Mouse (Mus musculus): Measurements from ENCODE around the gene Rrp12. TPM values are rescaled to one million over a fixed set of nuclear protein-coding genes. Genes with fewer than 3 reads are reported as not detected.

The Rrp12 gene
- total RNA-seq, 2 experiments from 2014 or later, result 33.4 to 34.2 TPM

GRCm38 (mm10) chr19:41852423-41852822, 43.5 kb downstream of the Rrp12 start:
- no peak for DNase-seq (ENCODE audit: low spot score in 2 of 2)
- Histone ChIP-seq H3K27ac (no peak overlapping the region), H3K4me3 (no peak overlapping the region)
- TF ChIP-seq CTCF (conservative IDR thresholded peaks at IDR 0.05), result no peak

DNA sequence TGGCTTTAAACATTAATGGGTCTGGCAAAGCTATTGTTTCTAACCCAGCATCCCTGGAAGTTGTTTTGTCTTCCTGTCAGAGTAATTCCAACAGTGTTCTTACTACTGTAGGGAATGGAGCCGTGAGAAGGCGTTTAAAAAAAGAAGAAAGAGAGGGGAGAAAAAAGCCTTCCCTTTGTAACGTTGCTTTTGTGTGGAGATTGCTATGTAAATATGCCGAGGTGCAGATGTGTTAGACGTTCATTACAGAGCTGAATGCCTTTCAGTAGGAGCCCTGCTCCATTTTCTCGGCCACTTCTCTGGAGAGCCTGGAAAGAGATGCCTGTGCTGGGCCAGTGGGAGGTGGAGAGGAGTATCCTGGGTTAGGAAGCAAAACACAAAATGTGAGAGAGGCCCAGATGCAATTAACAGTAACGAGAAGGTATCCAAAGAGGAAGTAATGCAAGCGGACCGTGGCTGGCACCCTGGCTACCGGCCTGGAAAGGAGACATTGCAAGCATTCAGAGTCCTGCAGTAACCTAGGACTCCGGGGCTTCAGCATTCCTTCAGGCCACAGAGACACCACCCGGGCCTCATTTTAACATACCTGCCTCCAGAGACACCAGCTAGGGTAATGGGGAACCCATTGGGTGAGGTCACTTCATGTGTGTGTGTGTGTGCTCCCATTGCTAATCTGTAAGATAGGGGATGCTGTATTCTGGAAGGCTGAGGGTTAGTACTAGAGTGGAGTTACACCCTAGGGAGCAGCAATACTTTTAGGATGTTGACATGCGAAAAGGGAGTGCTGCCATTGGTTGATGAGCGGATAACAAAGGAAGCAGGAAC, 45.0 kb downstream of the Rrp12 start:
- DNase-seq (ENCODE audit: low spot score in 2 of 2), result no peak
- TF ChIP-seq CTCF (conservative IDR thresholded peaks at IDR 0.05), result no peak
- H3K4me3 ChIP-seq, result no peak overlapping the region
- no peak overlapping the region for H3K27ac ChIP-seq

GRCm38 (mm10) chr19:41850021-41850718, 45.8 kb downstream of the Rrp12 start:
- no peak for TF ChIP-seq CTCF (conservative IDR thresholded peaks at IDR 0.05)
- Histone ChIP-seq H3K4me3 (no peak overlapping the region), H3K27ac (no peak overlapping the region)
- DNase-seq (ENCODE audit: low spot score in 2 of 2), result no peak

- no peak for TF ChIP-seq CTCF (conservative IDR thresholded peaks at IDR 0.05)
- peak; percentile 81 to 84 for DNase-seq (ENCODE audit: low spot score in 2 of 2)
- Histone ChIP-seq H3K27ac (peak within 1 kb of the TSS; percentile 98), H3K4me3 (peak within 1 kb of the TSS; percentile 64)
Measured at GRCm38 (mm10) chr19:41847992-41848851, 47.8 kb downstream of the Rrp12 start, which contains the start of gene Frat2. Frat2 (minus strand) TSS chr19:41848132.

- H3K27ac ChIP-seq, result peak overlapping the region; percentile 98
- H3K4me3 ChIP-seq, result peak overlapping the region; percentile 64
- peak in 1 of 2 experiments; percentile 39 for DNase-seq (ENCODE audit: low spot score in 2 of 2)
Measured at GRCm38 (mm10) chr19:41847614-41847991, 48.4 kb downstream of the Rrp12 start.

GRCm38 (mm10) chr19:41847091-41847581, 48.8 kb downstream of the Rrp12 start:
- peak in 1 of 2 experiments; percentile 34 for DNase-seq (ENCODE audit: low spot score in 2 of 2)
- no peak for TF ChIP-seq CTCF (conservative IDR thresholded peaks at IDR 0.05)
- Histone ChIP-seq H3K27ac (peak overlapping the region; percentile 98), H3K4me3 (peak overlapping the region; percentile 64)

DNA sequence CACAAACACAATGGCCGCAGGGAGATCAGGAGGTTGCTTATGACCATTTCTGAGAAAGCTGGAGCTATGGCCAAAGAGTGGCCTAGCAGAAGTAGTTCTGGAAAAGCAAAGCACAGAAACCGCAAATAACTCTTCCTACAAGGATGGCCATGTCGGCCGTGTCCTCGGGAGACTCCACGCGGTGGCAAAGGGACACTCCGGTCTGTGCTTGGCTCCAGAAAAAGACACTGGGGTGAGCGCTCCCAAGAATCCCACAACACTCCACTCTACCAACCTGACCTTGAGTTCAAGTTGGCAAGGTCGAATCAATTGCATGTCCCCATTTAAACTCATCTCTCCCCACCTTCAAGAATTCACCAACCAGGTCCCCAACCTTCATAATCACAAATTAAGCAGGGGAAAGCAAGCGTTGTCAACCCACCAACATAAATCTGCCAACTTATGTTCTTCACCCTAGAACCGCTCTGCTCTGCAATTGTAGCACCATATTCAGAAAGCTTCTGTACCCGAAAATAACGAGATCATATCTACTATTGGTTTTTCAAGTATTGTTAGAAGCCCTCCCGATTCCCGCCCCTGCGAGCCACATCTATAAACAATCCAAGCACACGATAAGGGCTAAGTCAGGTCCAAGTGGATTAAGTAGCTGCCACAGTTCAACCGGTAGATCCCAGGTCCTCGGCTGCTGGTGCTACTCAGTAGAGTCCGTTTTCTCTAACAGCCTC, 49.4 kb downstream of the Rrp12 start:
- peak overlapping the region; percentile 98 for H3K27ac ChIP-seq
- peak overlapping the region; percentile 64 for H3K4me3 ChIP-seq
- DNase-seq (ENCODE audit: low spot score in 2 of 2), result no peak
- TF ChIP-seq CTCF (conservative IDR thresholded peaks at IDR 0.05), result peak; percentile 36

GRCm38 (mm10) chr19:41844345-41844744, 51.6 kb downstream of the Rrp12 start:
- Histone ChIP-seq H3K4me3 (no peak overlapping the region), H3K27ac (no peak overlapping the region)
- DNase-seq (ENCODE audit: low spot score in 2 of 2), result no peak
- TF ChIP-seq CTCF (conservative IDR thresholded peaks at IDR 0.05), result peak; percentile 57

DNA sequence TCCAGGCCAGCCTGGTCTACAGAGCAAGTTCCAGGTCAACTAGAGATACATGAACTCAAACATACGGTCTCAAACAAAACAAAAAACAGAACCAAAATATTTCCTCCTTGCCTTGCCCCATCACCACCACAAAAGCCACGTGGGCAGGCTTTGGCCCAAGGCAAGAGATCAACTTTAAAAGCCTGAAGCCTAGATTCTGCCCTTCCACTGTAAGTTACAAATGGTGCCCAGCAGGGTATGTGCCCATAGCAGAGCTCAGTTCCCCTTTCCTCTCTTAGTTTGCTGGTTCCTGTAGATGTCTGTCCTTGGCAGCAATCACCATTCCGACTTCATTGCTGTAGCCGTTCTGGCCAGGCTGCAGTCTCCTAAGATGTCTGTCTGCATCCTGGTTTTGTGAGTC, 53.3 kb downstream of the Rrp12 start:
- no peak for TF ChIP-seq CTCF (conservative IDR thresholded peaks at IDR 0.05)
- no peak for DNase-seq (ENCODE audit: low spot score in 2 of 2)
- Histone ChIP-seq H3K27ac (no peak overlapping the region), H3K4me3 (no peak overlapping the region)

- H3K4me3 ChIP-seq, result no peak overlapping the region
- no peak for TF ChIP-seq CTCF (conservative IDR thresholded peaks at IDR 0.05)
- no peak overlapping the region for H3K27ac ChIP-seq
- DNase-seq (ENCODE audit: low spot score in 2 of 2), result no peak
Measured at GRCm38 (mm10) chr19:41842196-41842595, 53.8 kb downstream of the Rrp12 start.

DNA sequence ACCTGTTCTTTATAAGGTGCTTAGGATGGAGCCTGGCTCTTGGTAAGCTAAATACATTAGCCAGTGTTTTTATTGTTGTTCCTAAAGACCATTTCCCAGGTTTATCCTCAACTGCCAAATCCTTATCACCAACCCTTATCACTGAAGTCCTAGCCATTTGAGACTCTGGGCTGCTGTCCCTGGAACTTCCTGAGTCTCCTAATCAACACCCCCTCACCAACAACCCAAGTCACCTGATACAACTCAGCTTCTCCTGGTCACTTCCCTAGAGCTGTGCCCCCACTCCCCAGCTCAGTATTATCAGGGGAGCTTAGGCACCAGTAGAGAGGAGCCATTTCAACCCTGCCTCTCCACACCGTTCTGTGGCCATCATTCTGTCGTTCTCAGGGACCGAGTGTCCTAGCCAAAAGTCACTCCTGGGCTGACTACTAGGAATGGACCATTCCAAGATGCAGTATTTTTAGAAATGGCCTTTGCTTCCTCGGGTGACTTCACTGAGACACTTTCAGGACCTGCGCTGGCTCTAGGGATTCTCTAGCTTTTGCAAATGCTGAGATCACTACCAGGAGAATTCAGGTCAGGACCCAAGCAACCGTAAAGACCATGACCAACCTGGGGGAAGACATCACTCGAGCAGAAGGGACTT, 54.7 kb downstream of the Rrp12 start:
- TF ChIP-seq CTCF (conservative IDR thresholded peaks at IDR 0.05), result no peak
- no peak for DNase-seq (ENCODE audit: low spot score in 2 of 2)

GRCm38 (mm10) chr19:41839685-41840084, 56.3 kb downstream of the Rrp12 start:
- no peak overlapping the region for H3K4me3 ChIP-seq
- H3K27ac ChIP-seq, result no peak overlapping the region
- no peak for TF ChIP-seq CTCF (conservative IDR thresholded peaks at IDR 0.05)
- DNase-seq (ENCODE audit: low spot score in 2 of 2), result no peak

More for the DNA sequence above, 54.7 kb downstream of the Rrp12 start:
- no peak overlapping the region for H3K27ac ChIP-seq
- no peak overlapping the region for H3K4me3 ChIP-seq

Measured in layer of hippocampus, adult 2 months (tissue).